Mouse (Mus musculus): ENCODE data around the gene Sycn.

DNA sequence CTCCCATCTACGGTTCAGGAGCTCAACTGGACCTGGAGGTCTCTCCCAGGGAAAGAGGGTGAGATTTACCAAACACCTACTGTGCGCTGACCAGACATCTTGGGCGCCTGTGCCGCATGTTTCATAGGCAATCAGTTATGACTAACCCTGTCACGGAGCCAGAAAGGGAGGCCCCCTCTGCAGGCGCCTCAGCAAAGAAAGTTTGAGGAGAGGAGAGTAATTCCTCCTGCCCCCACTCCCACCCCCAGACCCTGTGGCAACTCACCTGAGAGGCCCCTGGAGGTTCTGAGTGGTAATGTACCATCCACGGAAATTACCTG is 5.2 kb downstream of the Sycn start:
- no peak for TF ChIP-seq CTCF (IDR thresholded peaks at IDR 0.05; ENCODE audit: borderline replicate concordance, control insufficient read depth, extremely low read depth, insufficient read depth, low read length, poor library complexity)
- TF ChIP-seq POLR2A (IDR thresholded peaks at IDR 0.05; ENCODE audit: control insufficient read depth, extremely low read depth, insufficient read depth, low read length, poor library complexity) = no peak

Measured in thymus, adult 2 months (tissue).